Mouse (Mus musculus) spleen, postnatal 4 days (tissue): ENCODE data around the gene Mcrip2.
A peak's percentile ranks its signal among the peaks of the same experiment; 100 is the strongest.

Source experiments
- DNase-seq, 2 experiments: peaks; one replicate each; pipeline ENCODE4 v3.0.0; 2022; ENCODE audit warnings: low spot score in 2 of 2

Mcrip2 gene

GRCm38 (mm10) chr17:25835301-25835700 is 33.3 kb downstream of the Mcrip2 start:
- DNase-seq = no peak

- no peak for DNase-seq
These were observed 33.9 kb downstream of the Mcrip2 start for GRCm38 (mm10) chr17:25834595-25835222.

- no peak for DNase-seq
These were observed 34.5 kb downstream of the Mcrip2 start for GRCm38 (mm10) chr17:25833961-25834594.

- DNase-seq = peak in 1 of 2 experiments; percentile 75
These were observed 35.3 kb downstream of the Mcrip2 start, which contains the start of gene Stub1 for GRCm38 (mm10) chr17:25833291-25833663. TSS of gene Stub1 (minus strand) at chr17:25833404.

- DNase-seq = peak; percentile 99
These were observed 35.9 kb downstream of the Mcrip2 start for GRCm38 (mm10) chr17:25832436-25833290.

- peak in 1 of 2 experiments; percentile 41 for DNase-seq
These were observed 36.9 kb downstream of the Mcrip2 start for GRCm38 (mm10) chr17:25831451-25832281.

GRCm38 (mm10) chr17:25830806-25831431 is 37.6 kb downstream of the Mcrip2 start:
- DNase-seq = no peak

- no peak for DNase-seq
These were observed 38.3 kb downstream of the Mcrip2 start for GRCm38 (mm10) chr17:25830200-25830753.

GRCm38 (mm10) chr17:25829558-25830017 is 39.0 kb downstream of the Mcrip2 start:
- DNase-seq = no peak

- peak; percentile 69 to 83 for DNase-seq
These were observed 39.6 kb downstream of the Mcrip2 start, which contains the start of gene Jmjd8 for GRCm38 (mm10) chr17:25828712-25829557. TSS of gene Jmjd8 (plus strand) at chr17:25828867.

- no peak for DNase-seq
These were observed 40.4 kb downstream of the Mcrip2 start for GRCm38 (mm10) chr17:25828223-25828594.

GRCm38 (mm10) chr17:25827546-25828222 is 40.9 kb downstream of the Mcrip2 start:
- DNase-seq = no peak

GRCm38 (mm10) chr17:25827011-25827410 is 41.6 kb downstream of the Mcrip2 start:
- DNase-seq = no peak

GRCm38 (mm10) chr17:25825984-25826570 is 42.5 kb downstream of the Mcrip2 start:
- DNase-seq = no peak

GRCm38 (mm10) chr17:25825311-25825710 is 43.3 kb downstream of the Mcrip2 start:
- no peak for DNase-seq

- DNase-seq = no peak
These were observed 44.0 kb downstream of the Mcrip2 start for GRCm38 (mm10) chr17:25824362-25825142.

- peak; percentile 77 to 84 for DNase-seq
These were observed 45.1 kb downstream of the Mcrip2 start, which contains the start of gene Wdr24 for GRCm38 (mm10) chr17:25823452-25823851. TSS of gene Wdr24 (plus strand) at chr17:25823627.
